Mouse (Mus musculus): Measurements from ENCODE around the gene Anapc15. TPM values are rescaled to one million over a fixed set of nuclear protein-coding genes. Genes with fewer than 3 reads are reported as not detected.

Anapc15 gene
- polyA plus RNA-seq, 1 experiment, result 42.6 TPM

DNA sequence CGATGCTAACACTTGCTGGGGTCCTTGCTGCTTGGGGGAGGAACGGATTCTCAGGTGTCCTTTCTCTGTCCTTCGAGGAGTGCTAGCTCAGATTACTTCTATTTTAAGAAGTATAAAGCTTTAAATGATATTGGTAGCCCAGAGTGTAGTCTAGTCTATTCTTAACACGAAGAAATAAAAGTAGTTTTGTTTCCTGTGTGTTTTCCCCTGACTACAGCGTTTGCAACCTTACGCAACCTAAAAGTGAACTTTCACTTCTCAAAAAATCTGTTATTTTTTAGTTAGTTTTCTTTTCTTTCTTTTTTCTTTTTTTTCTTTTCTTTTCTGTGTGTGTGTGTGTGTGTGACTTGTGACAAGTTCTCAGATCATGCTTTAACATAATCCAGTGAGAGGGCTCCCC is 11.8 kb upstream of the Anapc15 start:
- no peaks in the 10 kb centered on the region; the same call in 1 of the 2 replicates for H3K36me3 ChIP-seq (ENCODE audit: control insufficient read depth, insufficient read depth, low read length)
- TF ChIP-seq POLR2A (IDR thresholded peaks at IDR 0.05; ENCODE audit: low read depth, low read length) (no peak), CTCF (conservative IDR thresholded peaks at IDR 0.05; ENCODE audit: insufficient read depth, insufficient read length, low read depth, low read length) (no peak)
- H3K27ac ChIP-seq (ENCODE audit: insufficient read depth, low read depth, low read length), result no peak overlapping the region
- no peaks in the 10 kb centered on the region; the same call in 1 of the 2 replicates for H3K4me1 ChIP-seq (ENCODE audit: control insufficient read depth, insufficient read depth, low read length)
- no peak overlapping the region for H3K4me3 ChIP-seq (ENCODE audit: insufficient read depth, low read depth, low read length)
- no peaks in the 10 kb centered on the region for H3K27me3 ChIP-seq (replicated peaks; ENCODE audit: control insufficient read depth, insufficient read depth, low read length)
- no peak for DNase-seq
- 58% methylated on average over 6 of the region's 6 CpGs for WGBS

- H3K4me1 ChIP-seq (ENCODE audit: control insufficient read depth, insufficient read depth, low read length), result no peaks in the 10 kb centered on the region; the same call in 1 of the 2 replicates
- 77% methylated on average over 6 of the region's 6 CpGs for WGBS
Measured at GRCm38 (mm10) chr7:101852846-101853245, 10.7 kb upstream of the Anapc15 start.

DNA sequence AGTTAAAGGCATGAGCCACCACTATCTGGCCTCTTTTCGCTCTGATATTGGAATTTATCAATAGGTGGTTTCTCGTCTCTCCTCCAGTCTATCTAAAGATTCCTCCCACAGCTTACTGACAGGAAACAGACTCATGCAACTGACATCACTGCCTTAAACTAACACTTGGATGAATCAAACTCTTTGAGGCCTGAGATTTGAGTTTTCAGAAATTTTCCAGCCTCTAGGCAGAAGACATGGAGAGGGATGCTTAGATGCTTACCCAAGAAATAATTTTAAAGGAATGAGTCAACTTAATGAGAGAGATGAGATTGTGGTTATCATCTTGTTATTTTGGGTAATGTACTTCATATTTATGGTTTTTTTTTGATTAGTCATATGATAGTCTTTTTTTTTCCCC is 9.7 kb upstream of the Anapc15 start:
- Histone ChIP-seq H3K27me3 (replicated peaks; ENCODE audit: control insufficient read depth, insufficient read depth, low read length) (no peaks in the 10 kb centered on the region), H3K4me1 (ENCODE audit: control insufficient read depth, insufficient read depth, low read length) (no peaks in the 10 kb centered on the region; the same call in 1 of the 2 replicates), H3K27ac (ENCODE audit: insufficient read depth, low read depth, low read length) (no peak overlapping the region), H3K4me3 (ENCODE audit: insufficient read depth, low read depth, low read length) (no peak overlapping the region), H3K36me3 (ENCODE audit: control insufficient read depth, insufficient read depth, low read length) (peaks cover 1% of the 10 kb centered on the region; the same call in 1 of the 2 replicates)
- no peak for DNase-seq
- WGBS, result 89% methylated on average over 2 of the region's 2 CpGs
- TF ChIP-seq POLR2A (IDR thresholded peaks at IDR 0.05; ENCODE audit: low read depth, low read length) (no peak), CTCF (conservative IDR thresholded peaks at IDR 0.05; ENCODE audit: insufficient read depth, insufficient read length, low read depth, low read length) (no peak)

More at GRCm38 (mm10) chr7:101852846-101853245, 10.7 kb upstream of the Anapc15 start:
- H3K4me3 ChIP-seq (ENCODE audit: insufficient read depth, low read depth, low read length), result no peak overlapping the region
- peak; percentile 57 for DNase-seq
- peaks cover 1% of the 10 kb centered on the region; the same call in 1 of the 2 replicates for H3K36me3 ChIP-seq (ENCODE audit: control insufficient read depth, insufficient read depth, low read length)
- no peaks in the 10 kb centered on the region for H3K27me3 ChIP-seq (replicated peaks; ENCODE audit: control insufficient read depth, insufficient read depth, low read length)
- TF ChIP-seq POLR2A (IDR thresholded peaks at IDR 0.05; ENCODE audit: low read depth, low read length), result no peak
- no peak for TF ChIP-seq CTCF (conservative IDR thresholded peaks at IDR 0.05; ENCODE audit: insufficient read depth, insufficient read length, low read depth, low read length)
- no peak overlapping the region for H3K27ac ChIP-seq (ENCODE audit: insufficient read depth, low read depth, low read length)

- Histone ChIP-seq H3K4me3 (ENCODE audit: insufficient read depth, low read depth, low read length) (no peak within 1 kb of the TSS), H3K4me1 (ENCODE audit: control insufficient read depth, insufficient read depth, low read length) (peaks cover 2% of the 10 kb centered on the region; the same call in 1 of the 2 replicates), H3K27me3 (replicated peaks; ENCODE audit: control insufficient read depth, insufficient read depth, low read length) (no peaks in the 10 kb centered on the region), H3K27ac (ENCODE audit: insufficient read depth, low read depth, low read length) (no peak within 1 kb of the TSS), H3K36me3 (ENCODE audit: control insufficient read depth, insufficient read depth, low read length) (peaks cover 3% of the 10 kb centered on the region; the same call in 1 of the 2 replicates)
- TF ChIP-seq CTCF (conservative IDR thresholded peaks at IDR 0.05; ENCODE audit: insufficient read depth, insufficient read length, low read depth, low read length) (no peak), POLR2A (IDR thresholded peaks at IDR 0.05; ENCODE audit: low read depth, low read length) (no peak)
- no peak for DNase-seq
- 89% methylated on average over 4 of the region's 4 CpGs for WGBS
Measured at GRCm38 (mm10) chr7:101857094-101857493, 6.4 kb upstream of the Anapc15 start, which contains the start of gene Folr2. Gene Folr2, minus strand, starts transcription at chr7:101857194.

- TF ChIP-seq POLR2A (IDR thresholded peaks at IDR 0.05; ENCODE audit: low read depth, low read length), result no peak
- TF ChIP-seq CTCF (conservative IDR thresholded peaks at IDR 0.05; ENCODE audit: insufficient read depth, insufficient read length, low read depth, low read length), result no peak
- Histone ChIP-seq H3K4me3 (ENCODE audit: insufficient read depth, low read depth, low read length) (no peak overlapping the region), H3K27me3 (replicated peaks; ENCODE audit: control insufficient read depth, insufficient read depth, low read length) (no peaks in the 10 kb centered on the region), H3K4me1 (ENCODE audit: control insufficient read depth, insufficient read depth, low read length) (peaks cover 2% of the 10 kb centered on the region; the same call in 1 of the 2 replicates), H3K36me3 (ENCODE audit: control insufficient read depth, insufficient read depth, low read length) (peaks cover 3% of the 10 kb centered on the region; the same call in 1 of the 2 replicates), H3K27ac (ENCODE audit: insufficient read depth, low read depth, low read length) (no peak overlapping the region)
- DNase-seq, result no peak
- 70% methylated on average over 9 of the region's 9 CpGs for WGBS
Measured at GRCm38 (mm10) chr7:101858362-101858761, 5.2 kb upstream of the Anapc15 start.

- no peak for TF ChIP-seq CTCF (conservative IDR thresholded peaks at IDR 0.05; ENCODE audit: insufficient read depth, insufficient read length, low read depth, low read length)
- no peak for TF ChIP-seq POLR2A (IDR thresholded peaks at IDR 0.05; ENCODE audit: low read depth, low read length)
- peaks cover 3% of the 10 kb centered on the region; the same call in 1 of the 2 replicates for H3K36me3 ChIP-seq (ENCODE audit: control insufficient read depth, insufficient read depth, low read length)
- DNase-seq, result peak; percentile 90
- no peaks in the 10 kb centered on the region for H3K27me3 ChIP-seq (replicated peaks; ENCODE audit: control insufficient read depth, insufficient read depth, low read length)
- H3K4me3 ChIP-seq (ENCODE audit: insufficient read depth, low read depth, low read length), result no peak overlapping the region
- peaks cover 4% of the 10 kb centered on the region; the same call in 1 of the 2 replicates for H3K4me1 ChIP-seq (ENCODE audit: control insufficient read depth, insufficient read depth, low read length)
- H3K27ac ChIP-seq (ENCODE audit: insufficient read depth, low read depth, low read length), result peak overlapping the region; percentile 52; the same call in 1 of the 2 replicates
Measured at GRCm38 (mm10) chr7:101860978-101861377, 2.5 kb upstream of the Anapc15 start.

DNA sequence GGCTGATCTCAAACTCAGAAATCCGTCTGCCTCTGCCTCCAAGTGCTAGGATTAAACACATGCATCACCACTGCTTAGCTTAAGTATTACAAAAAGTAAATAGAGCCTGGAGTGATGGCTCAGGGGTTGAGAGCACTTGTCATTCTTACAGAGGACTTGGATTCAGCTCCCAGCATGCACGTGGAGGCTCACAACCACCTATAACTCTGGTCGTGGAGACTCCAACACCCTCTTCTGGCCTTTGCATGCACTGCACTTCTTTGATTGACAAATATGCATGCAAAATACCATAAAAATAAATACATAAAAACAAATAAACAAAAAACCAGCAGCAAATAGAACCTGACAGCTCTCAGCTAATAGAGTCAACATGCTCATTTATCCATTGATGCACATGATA is 1.2 kb upstream of the Anapc15 start:
- H3K4me3 ChIP-seq (ENCODE audit: insufficient read depth, low read depth, low read length), result no peak overlapping the region
- H3K27ac ChIP-seq (ENCODE audit: insufficient read depth, low read depth, low read length), result no peak overlapping the region
- DNase-seq, result no peak
- H3K4me1 ChIP-seq (ENCODE audit: control insufficient read depth, insufficient read depth, low read length), result peaks cover 4% of the 10 kb centered on the region; the same call in 1 of the 2 replicates
- TF ChIP-seq POLR2A (IDR thresholded peaks at IDR 0.05; ENCODE audit: low read depth, low read length) (no peak), CTCF (conservative IDR thresholded peaks at IDR 0.05; ENCODE audit: insufficient read depth, insufficient read length, low read depth, low read length) (0 out of 2 replicates have a peak, but pooled peaks have one; percentile 7)
- H3K36me3 ChIP-seq (ENCODE audit: control insufficient read depth, insufficient read depth, low read length), result peaks cover 3% of the 10 kb centered on the region; the same call in 1 of the 2 replicates
- 77% methylated on average over 3 of the region's 3 CpGs for WGBS
- no peaks in the 10 kb centered on the region for H3K27me3 ChIP-seq (replicated peaks; ENCODE audit: control insufficient read depth, insufficient read depth, low read length)

Data from kidney, adult 2 months (tissue).